Mouse (Mus musculus): ENCODE results near the gene Triobp.

Triobp gene

DNA sequence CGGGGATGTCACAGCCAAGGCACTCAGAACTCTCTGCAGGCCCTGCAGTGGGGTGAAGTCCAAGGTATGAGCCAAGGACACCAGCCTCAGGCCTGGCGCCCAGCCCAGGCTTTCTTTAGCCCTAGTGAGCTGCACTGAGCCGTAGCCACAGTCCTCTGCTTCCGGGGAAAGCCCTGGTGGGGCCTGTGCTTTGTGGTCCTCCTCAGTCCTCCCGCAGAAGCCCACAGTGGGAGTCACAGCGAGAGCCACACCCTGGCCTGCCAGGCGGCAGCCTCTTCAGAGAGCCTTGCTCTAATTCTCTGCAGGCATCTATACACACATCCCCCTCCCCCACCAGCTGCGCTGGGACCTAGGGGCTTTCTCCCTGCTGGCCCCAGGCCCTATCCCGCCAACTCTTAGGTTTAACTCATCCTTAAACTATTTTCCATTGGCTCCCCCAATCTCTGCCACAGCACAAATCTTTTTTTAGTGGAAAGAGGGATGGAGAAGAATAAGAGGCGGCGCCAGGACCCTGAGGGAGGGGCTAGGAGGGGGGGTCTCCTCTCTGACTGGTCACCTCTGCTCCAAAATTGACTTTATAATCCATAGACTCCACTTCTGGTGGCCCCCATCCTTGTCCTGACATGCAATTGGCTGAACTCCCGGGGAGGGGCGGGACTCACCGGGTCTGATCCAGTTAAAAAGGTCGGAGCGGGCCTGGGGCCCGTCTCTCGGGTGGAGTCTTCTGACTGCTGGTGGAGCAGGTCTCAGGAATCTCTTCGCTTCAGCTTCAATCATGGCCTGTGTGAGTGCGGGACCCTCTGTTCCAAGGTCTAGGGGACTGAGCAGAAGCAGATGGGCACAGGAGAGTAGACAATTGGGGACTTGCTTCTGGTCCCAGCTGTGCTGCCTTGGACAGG is 21.3 kb upstream of the Triobp start, which contains the start of gene Lgals1:
Gene Lgals1, plus strand, starts transcription at position 705 of the 899 bp plus-strand sequence.
- DNase-seq (ENCODE audit: low spot score in 2 of 2): peak; percentile 81 to 83

DNA sequence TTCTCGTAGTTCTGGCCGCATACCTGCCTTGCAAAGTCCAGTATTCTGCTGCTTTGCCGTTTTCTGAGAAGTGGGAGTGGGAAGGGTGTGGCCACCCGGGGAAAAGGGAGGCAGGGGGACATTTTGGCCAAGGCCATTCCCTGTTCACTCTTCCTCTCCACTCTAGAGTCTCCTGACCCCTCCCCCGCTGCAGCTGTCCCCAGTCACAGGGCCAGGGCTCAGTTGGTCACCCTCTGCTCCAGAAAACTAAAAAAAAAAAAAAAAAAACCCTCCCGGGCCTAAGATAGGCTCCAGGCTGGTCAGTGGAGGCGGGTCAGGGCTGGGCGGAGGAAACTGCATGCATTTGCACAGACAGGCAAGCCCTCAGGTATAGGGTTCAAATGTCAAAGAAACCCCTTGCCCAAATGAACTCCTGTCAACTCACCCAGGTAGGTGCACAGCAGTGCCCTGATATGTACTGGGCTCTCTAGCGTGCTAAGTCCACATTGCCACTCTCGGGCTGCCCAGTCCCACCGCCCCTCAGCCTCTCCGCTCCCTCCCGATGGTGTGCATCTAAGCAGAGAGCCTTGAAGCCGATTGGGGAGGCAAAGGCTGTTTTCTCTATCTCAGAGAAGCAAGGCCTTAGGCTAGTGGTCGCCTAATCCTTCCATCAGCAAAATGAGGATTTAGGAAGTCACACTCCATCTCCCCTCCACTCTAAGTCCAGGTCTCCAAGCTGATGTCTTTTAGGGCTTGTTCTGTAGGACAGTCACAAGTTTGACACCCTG is 20.3 kb upstream of the Triobp start:
- DNase-seq (ENCODE audit: low spot score in 2 of 2): no peak

DNA sequence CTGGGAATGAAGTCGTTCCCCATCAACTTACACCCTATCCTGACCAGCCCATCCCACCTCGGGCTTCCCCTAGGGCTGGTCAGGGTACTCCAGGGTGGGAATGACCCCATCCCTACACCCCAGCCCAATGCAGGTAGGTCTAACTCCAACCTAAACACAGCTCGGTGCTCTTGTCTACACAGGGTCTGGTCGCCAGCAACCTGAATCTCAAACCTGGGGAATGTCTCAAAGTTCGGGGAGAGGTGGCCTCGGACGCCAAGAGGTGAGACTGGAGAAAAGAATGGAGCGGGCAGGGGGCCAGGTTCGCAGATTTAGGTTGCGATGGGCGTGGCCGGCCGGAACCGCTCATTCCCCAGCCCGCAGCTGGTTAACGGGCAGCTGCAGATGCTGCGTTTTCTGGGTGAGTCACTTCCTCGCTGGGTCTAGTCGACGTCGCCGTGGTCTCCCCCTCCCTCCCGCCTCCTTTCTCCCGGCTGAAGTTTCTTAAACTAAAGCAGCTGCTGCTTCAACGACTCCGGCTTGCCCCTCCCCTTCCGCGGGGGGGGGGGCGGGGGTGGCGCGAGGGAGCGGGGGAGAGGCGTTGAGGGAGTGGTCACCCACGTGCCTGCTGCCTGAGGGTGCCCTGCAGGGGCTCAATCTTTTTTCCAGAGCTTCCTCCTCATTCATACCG is 19.6 kb upstream of the Triobp start:
- peak; percentile 68 to 77 for DNase-seq (ENCODE audit: low spot score in 2 of 2)

DNA sequence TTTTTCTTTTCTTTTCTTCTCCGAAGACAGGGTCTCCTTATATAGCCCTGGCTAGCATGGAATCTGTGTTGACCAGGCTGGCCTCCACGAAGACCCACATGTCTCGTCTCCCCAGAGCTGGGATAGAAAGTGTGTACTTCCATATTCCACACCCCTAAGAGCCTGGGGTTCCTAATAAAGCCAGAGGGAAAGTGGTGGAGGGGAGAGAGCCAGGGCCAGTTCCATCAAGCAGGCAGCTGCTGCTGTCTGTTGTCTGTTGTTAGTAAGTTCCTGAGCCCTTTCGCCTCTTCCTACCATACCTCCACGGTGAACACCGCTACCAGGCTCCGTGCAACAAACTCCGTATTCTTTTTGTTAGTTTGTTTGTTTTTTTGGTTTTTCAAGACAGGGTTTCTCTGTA is 19.0 kb upstream of the Triobp start:
- no peak for DNase-seq (ENCODE audit: low spot score in 2 of 2)

DNA sequence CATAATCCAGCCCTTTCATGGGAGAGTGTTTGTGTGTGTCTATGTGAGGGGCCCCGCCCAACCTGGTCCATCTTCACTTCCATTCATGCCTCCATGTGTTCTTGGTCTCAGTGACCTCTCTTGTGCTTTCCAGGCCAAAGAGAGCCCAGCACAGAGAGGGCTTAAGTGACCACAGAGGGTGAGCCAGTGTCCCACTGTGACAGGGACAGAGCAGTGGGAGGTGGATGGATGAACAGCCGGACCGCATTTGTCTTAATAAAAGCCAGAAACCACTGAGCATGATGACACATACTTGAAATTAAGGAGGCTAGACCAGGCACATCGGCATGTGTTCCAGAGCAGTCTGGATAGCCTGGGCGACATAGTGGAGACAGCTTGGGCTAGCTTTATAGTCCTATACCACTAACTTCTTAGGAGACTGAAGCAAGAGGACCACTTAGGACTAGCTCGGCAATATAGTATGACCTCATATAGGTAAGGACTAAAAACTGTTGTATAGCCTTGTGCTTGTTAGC is 17.3 kb upstream of the Triobp start:
- no peak for DNase-seq (ENCODE audit: low spot score in 2 of 2)

DNA sequence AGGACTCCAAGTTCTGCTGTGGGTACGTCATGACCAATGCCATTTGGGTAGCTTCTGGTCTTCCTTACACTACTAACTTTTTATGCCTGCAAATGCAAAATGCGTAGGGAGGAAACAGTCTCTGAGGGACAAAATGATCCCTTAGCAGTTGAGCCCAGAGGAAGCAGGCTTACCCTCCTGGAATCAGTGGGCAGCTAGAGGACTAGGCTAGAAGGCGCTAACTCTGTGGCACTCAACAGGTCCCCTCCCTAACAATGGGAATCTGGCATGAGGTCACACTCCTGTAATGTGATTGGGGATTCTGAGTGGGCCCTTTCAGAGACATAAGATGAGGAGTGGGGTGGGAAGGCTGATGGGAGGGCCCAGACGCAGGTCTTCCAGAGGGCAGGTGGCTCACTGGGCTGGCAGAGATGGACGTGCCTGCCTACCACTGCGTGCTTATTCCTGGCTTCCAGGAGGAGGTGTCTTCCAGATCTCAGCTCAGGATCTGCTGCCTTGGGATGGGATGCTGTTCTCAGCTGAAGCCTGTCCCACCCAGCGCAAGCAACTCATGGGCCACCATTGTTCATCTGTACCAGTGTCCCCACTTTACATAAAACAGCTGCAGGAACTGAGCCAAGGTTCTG is 16.6 kb upstream of the Triobp start:
- DNase-seq (ENCODE audit: low spot score in 2 of 2): no peak

DNA sequence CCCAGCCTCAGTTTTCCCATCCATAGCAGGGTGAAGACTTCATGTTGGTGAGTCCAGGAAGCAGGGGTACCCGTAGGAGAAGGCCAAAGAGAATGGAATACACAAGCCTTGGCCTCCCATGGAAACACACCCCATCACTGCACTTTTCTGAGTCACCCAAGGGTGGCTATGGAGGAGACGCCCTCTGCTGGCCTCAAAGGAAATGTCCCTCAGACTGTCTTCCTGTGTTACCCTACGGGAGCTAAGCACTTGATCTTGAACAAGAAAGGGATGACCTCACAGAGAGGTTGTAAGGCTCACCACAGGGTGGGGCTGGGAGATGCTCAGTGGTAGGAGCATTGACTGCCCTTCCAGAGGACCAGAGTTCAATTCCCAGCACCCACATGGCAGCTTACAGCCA is 15.9 kb upstream of the Triobp start:
- DNase-seq (ENCODE audit: low spot score in 2 of 2): peak in 1 of 2 experiments; percentile 51

DNA sequence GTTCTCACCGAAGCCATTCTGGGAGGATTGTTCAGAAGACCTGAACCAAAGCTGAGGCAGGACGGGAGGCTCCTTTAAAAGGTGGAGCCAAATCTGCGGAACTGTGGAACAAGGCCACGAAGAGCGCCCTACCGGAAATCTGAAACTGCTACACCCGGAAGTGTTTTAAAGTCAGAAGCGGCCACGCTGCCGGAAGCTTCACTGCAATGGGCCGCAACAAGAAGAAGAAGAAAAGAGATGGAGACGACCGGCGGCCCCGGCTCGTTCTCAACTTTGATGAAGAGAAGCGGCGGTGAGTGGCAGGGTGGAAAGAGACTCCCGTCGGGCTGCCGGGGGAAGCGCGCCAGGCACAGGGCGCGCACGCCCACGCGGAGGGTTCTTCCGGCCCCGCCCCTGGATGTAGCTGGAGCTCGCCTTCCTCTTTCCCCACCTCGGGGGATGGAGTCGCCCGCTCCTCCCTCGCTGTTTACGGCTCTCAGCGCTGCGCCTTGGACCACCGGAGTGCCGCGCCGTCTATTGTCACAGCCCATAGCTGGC is 12.7 kb upstream of the Triobp start, which contains the start of gene Nol12:
Gene Nol12, plus strand, starts transcription at position 150 of the 537 bp plus-strand sequence.
- peak; percentile 91 to 93 for DNase-seq (ENCODE audit: low spot score in 2 of 2)

DNA sequence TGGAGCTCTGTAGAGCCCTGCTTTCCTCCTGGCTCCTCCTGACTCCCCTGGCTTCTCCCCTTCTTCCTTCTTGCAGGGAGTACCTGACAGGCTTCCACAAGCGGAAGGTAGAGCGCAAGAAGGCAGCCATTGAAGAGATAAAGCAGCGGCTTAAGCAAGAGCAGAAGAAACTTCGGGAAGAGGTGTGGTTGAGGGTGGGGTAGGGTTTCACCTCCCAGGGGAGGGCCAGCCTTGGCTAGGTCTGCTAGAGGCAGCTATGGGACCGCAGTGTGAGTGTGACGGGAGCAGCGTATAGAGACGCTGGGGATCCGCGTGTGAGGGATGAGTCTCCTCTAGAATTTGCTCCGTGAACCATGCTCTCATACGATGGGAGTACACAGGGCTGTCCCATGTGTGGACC is 11.1 kb upstream of the Triobp start:
- DNase-seq (ENCODE audit: low spot score in 2 of 2): no peak

DNA sequence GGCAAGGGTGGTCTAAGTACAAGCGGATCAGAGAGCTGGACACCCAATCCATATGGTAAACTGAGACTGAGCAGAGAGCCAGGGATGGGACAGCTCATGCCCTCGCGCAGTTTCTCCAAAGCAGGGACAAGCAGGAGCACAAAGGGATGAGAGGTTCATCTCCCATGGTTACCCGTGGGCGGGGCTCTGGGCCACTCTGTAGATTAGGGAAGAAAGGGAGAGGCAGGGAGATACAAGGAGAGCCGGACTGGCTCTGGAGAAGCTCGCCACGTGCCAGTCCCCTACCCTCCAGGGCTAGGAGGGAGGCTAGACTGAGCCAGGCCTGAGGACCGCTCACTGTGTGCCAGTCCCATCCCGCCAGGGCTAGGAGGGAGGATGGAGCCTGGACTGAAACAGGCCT is 10.2 kb upstream of the Triobp start:
- DNase-seq (ENCODE audit: low spot score in 2 of 2): no peak

DNA sequence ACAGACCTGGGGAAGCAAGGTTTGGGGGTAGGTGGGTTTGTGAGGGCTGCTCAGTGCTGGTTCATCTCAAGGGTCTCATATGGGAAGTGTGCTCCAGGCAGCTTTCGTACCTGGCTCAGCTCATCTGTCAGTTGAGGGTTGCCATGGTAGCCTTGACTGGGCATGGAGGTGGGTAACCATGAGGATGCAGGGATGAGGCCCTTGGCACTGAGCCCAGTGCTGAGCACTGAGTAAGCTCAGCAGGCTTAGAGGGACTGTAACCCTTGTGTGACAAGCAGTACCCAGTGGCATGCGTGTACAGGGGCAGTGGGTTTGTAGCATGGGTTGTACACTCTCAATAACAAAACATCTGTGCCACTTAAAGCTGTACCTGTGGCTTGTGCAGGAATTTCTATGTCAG is 9.6 kb upstream of the Triobp start:
- DNase-seq (ENCODE audit: low spot score in 2 of 2): no peak

DNA sequence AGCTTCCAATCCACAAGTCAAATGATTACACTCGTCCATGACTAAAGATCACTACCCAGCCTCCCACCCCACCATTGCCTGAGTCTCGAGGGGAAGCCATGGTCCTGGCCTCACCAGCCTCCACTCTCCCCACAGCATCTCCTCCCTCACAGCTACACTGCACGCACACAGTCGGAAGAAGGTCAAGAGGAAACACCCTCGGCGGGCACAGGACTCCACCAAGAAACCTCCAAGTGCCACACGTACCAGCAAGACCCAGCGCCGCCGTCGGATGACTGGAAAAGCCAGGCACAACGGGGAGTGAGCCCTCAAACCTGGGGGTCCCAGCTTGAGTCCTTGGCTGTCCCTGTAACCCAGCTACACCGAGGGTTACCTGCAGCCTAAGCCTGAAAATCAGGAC is 7.2 kb upstream of the Triobp start:
- no peak for DNase-seq (ENCODE audit: low spot score in 2 of 2)

DNA sequence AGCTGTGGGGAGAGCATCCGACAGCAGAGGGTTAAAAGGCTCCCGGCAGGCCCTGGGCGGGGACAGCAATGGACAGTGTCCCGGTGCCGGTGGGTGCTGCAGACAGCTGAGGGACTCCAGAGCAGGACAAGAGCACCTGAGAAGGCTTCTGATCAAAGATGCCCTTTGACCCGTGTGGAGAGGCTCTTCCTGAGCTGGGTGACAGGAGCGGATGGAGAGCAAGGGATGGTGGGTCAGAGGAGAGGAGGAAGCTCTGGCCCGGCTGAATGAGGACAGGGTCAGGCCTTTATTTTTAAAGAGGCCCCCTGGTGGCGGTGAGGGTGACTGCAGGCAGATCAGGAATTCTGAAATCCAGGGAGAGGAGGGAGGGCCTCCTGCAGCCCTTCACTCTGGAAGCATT is 4.9 kb upstream of the Triobp start:
- peak; percentile 86 for DNase-seq (ENCODE audit: low spot score in 2 of 2)

DNA sequence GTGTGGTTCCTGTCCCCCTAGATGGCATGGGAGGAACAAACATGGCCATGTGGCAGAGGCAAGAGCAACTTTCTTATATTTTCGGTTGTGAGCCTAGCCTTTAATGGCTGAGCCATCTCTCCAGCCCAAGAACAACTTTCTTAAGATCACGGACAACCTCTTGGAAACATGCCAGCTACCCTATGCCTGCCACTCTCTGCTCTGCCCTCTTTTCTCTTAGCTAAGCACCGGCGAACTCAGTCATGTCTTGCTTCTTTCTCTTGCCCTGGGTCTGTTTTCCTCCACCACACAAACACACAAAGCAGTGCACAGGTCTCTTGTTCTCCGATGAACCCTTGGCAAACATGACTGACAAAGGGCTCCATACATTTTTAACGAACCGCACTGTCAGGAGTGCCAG is 1.3 kb upstream of the Triobp start:
- no peak for DNase-seq (ENCODE audit: low spot score in 2 of 2)

DNA sequence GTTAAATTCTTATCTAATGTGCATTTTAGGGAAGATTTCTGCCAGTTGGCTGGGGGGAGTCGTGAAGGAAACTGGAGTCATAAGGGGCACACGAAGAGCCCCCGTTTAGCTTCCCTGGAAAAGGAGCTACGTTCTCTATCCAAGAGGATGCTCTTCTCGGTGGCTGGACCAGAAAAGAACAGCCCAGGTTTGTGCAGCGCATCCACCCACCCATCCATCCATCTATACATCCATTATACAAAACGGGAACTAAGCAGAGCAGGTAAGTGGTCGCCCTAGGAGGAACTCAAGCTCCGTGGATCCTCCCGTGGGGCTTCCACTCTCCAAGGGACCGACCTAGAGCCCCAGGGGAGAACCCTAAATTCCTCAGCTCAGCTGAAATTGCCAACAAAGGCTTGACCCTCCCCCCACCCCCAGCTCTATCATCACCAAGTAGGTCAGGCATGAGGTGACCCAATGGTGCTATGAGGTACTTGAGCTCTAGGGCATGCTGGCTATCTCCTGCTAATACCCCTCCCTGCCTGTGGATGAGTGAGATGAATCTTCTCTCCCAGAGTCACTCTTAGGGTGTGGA is 715 bp downstream of the Triobp start:
- DNase-seq (ENCODE audit: low spot score in 2 of 2): no peak

DNA sequence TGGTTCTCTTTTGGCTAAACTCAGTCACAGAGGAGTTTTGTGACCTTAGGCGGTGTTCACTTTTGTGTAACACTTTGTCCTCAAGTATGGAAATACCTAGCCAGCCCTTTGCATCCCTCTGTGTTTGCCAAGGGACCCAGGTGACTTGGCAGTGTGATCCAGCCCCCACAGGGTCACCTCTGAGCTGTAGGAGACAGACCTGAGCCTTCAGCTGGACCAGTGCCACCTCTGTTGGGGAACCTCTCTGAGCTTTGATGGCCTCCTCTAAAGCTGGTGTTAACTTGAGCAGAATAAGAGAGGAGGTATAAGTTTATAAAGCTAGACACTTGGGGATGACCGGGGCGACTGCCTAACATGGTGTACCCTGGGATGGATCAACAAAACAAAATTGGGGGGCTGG is 1.4 kb downstream of the Triobp start:
- DNase-seq (ENCODE audit: low spot score in 2 of 2): no peak

DNA sequence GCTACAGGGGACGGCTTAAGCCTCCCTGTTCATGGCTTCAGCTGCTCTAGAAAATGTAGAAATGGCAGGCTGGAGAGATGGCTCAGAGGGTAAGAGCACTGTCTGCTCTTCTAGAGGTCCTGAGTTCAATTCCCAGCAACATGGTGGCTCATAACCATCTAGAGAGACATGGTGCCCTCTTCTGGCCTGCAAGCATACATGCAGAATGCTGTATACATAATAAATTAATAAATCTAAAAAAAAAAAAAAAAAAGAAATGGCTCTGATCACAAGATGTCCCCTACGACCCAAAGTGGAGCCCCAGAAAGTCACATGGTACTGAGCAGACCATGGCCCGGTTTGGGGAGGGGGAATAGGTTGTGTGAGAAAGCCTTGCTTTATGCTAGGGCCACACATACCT is 8.1 kb downstream of the Triobp start:
- no peak for DNase-seq (ENCODE audit: low spot score in 2 of 2)

DNA sequence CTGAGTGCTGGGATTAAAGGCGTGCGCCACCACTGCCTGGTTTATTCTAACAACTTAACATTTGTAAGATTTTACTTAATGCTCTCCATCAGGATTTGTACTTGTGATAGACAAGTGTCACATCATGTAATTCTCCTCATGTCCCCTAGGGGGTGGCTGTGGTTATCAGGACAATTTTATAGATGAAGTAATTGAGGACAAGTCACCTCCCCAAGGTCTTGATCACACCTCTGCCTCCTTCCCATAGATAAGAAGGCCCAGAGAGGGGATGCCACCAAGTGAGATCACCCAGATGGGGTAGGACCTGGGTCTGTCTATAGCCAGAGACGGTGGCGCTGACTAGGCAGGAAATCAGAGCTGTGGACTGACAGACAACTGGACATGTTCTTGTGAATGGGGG is 8.8 kb downstream of the Triobp start:
- DNase-seq (ENCODE audit: low spot score in 2 of 2): no peak

DNA sequence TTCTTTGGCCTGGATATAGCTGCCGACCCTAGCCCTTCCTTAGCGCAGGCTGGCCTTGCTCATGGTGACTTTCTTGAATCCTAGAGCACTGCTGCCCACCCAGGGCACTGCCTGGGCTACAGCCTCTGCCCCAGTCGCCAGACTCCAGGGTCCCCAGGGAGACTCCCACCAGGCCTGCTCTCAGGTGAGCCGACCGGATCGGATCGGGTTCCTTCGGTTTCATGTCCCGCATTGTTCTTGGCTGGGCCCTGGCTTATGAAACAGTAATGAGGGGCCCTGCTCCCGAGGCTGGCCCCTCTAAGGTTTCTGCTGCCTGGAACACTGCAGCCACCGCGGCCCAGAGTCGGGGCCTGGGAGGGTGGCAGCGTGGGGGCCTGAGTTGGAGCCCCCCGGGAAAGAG is 9.5 kb downstream of the Triobp start:
- no peak for DNase-seq (ENCODE audit: low spot score in 2 of 2)

DNA sequence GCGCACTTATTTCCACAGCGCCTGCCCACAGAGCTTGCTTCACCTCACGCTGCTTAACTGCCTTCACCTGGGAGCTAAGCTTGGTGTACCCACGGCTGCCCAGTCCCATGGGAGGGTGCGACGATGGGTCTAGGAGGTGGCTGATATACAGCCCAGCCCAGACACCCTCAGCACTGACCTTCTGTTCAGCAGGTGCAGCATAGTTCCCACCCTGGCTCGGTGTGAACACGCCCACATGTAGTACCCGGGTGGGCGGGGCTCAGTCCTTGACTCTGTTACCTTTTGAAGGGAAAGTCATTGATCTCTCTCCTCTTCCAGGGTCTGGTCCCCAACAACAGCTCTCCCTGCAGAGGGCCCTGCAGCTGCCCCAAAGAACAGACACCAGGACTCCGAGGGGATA is 12.0 kb downstream of the Triobp start:
- DNase-seq (ENCODE audit: low spot score in 2 of 2): no peak

DNA sequence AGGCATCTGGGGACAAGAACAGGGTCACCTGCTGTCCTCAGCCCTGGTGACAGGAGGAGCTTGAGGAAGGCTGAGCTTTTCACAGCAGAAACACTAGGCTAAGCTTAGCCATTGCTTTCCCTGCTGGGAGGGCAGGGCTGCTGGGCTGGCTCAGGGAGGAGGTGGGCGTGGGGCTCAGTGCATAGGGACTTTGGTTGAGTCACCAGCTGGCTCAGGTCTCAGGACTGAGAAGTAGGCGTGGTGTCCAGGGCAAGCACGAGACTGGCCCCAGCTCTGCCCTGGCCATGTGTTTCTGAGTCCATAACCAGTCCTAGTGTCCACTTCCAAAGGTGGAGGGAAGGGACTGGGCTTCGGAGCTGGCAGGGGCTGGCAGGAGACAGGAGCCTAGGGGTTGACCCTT is 12.6 kb downstream of the Triobp start:
- DNase-seq (ENCODE audit: low spot score in 2 of 2): no peak

Measured in right cerebral cortex, postnatal 10 days (tissue).